Mouse (Mus musculus): ENCODE data around the gene Zmat5. TPM values are rescaled to one million over a fixed set of nuclear protein-coding genes. Genes with fewer than 3 reads are reported as not detected.

Zmat5 gene
- polyA plus RNA-seq, 1 experiment from 2014 or later, result 62.6 TPM

- no peak overlapping the region for H3K4me2 ChIP-seq (replicated peaks; ENCODE audit: low read depth)
- no peaks in the 10 kb centered on the region for H3K4me1 ChIP-seq (replicated peaks; ENCODE audit: control insufficient read depth, insufficient read depth, low read length)
- no peaks in the 10 kb centered on the region for H3K9me3 ChIP-seq (ENCODE audit: control insufficient read depth)
- H3K4me3 ChIP-seq (ENCODE audit: low read depth, low read length), result no peak overlapping the region
- H3K27ac ChIP-seq (ENCODE audit: low read depth, low read length), result no peak overlapping the region
- no peak for ATAC-seq
- peaks cover 60% of the 10 kb centered on the region for H3K27me3 ChIP-seq (replicated peaks; ENCODE audit: control insufficient read depth, insufficient read depth, low read length)
- WGBS, result 74% methylated on average over 6 of the region's 6 CpGs
- H3K36me3 ChIP-seq (ENCODE audit: control insufficient read depth, insufficient read depth), result no peaks in the 10 kb centered on the region
- no peak for TF ChIP-seq CTCF (IDR thresholded peaks at IDR 0.05; ENCODE audit: low read depth)
- H3K9ac ChIP-seq (ENCODE audit: low read depth, low read length), result no peak overlapping the region
Measured at GRCm38 (mm10) chr11:4744691-4745090, 40.2 kb downstream of the Zmat5 start.

- Histone ChIP-seq H3K36me3 (ENCODE audit: control insufficient read depth, insufficient read depth) (no peaks in the 10 kb centered on the region), H3K4me1 (replicated peaks; ENCODE audit: control insufficient read depth, insufficient read depth, low read length) (no peaks in the 10 kb centered on the region), H3K4me3 (ENCODE audit: low read depth, low read length) (peak overlapping the region; percentile 51), H3K9me3 (ENCODE audit: control insufficient read depth) (no peaks in the 10 kb centered on the region), H3K27ac (ENCODE audit: low read depth, low read length) (no peak overlapping the region), H3K27me3 (replicated peaks; ENCODE audit: control insufficient read depth, insufficient read depth, low read length) (peaks cover 68% of the 10 kb centered on the region), H3K4me2 (replicated peaks; ENCODE audit: low read depth) (peak overlapping the region; percentile 87), H3K9ac (ENCODE audit: low read depth, low read length) (no peak overlapping the region)
- no peak for ATAC-seq
- TF ChIP-seq CTCF (IDR thresholded peaks at IDR 0.05; ENCODE audit: low read depth), result no peak
- WGBS, result 0% methylated on average over 35 of the region's 39 CpGs
Measured at GRCm38 (mm10) chr11:4745969-4746368, 41.5 kb downstream of the Zmat5 start.

GRCm38 (mm10) chr11:4746733-4747132 is 42.3 kb downstream of the Zmat5 start, which contains the start of gene Cabp7:
Gene Cabp7, minus strand, starts transcription at chr11:4746778.
- H3K9me3 ChIP-seq (ENCODE audit: control insufficient read depth), result no peaks in the 10 kb centered on the region
- H3K36me3 ChIP-seq (ENCODE audit: control insufficient read depth, insufficient read depth), result no peaks in the 10 kb centered on the region
- H3K9ac ChIP-seq (ENCODE audit: low read depth, low read length), result no peak within 1 kb of the TSS
- H3K4me3 ChIP-seq (ENCODE audit: low read depth, low read length), result peak within 1 kb of the TSS; percentile 51
- TF ChIP-seq CTCF (IDR thresholded peaks at IDR 0.05; ENCODE audit: low read depth), result no peak
- peaks cover 70% of the 10 kb centered on the region for H3K27me3 ChIP-seq (replicated peaks; ENCODE audit: control insufficient read depth, insufficient read depth, low read length)
- H3K4me1 ChIP-seq (replicated peaks; ENCODE audit: control insufficient read depth, insufficient read depth, low read length), result no peaks in the 10 kb centered on the region
- H3K27ac ChIP-seq (ENCODE audit: low read depth, low read length), result no peak within 1 kb of the TSS
- peak within 1 kb of the TSS; percentile 87 for H3K4me2 ChIP-seq (replicated peaks; ENCODE audit: low read depth)
- ATAC-seq, result no peak
- 1% methylated on average over 25 of the region's 73 CpGs for WGBS

- H3K4me1 ChIP-seq (replicated peaks; ENCODE audit: control insufficient read depth, insufficient read depth, low read length), result no peaks in the 10 kb centered on the region
- no peak overlapping the region for H3K27ac ChIP-seq (ENCODE audit: low read depth, low read length)
- H3K36me3 ChIP-seq (ENCODE audit: control insufficient read depth, insufficient read depth), result no peaks in the 10 kb centered on the region
- H3K9me3 ChIP-seq (ENCODE audit: control insufficient read depth), result no peaks in the 10 kb centered on the region
- H3K9ac ChIP-seq (ENCODE audit: low read depth, low read length), result no peak overlapping the region
- no peak for TF ChIP-seq CTCF (IDR thresholded peaks at IDR 0.05; ENCODE audit: low read depth)
- no peak for ATAC-seq
- WGBS, result under 1% methylated on average over 12 of the region's 12 CpGs
- peaks cover 68% of the 10 kb centered on the region for H3K27me3 ChIP-seq (replicated peaks; ENCODE audit: control insufficient read depth, insufficient read depth, low read length)
- H3K4me2 ChIP-seq (replicated peaks; ENCODE audit: low read depth), result peak overlapping the region; percentile 87
- H3K4me3 ChIP-seq (ENCODE audit: low read depth, low read length), result peak overlapping the region; percentile 51
Measured at GRCm38 (mm10) chr11:4747285-4747684, 42.8 kb downstream of the Zmat5 start.

GRCm38 (mm10) chr11:4750263-4750662 is 45.8 kb downstream of the Zmat5 start:
- Histone ChIP-seq H3K4me3 (ENCODE audit: low read depth, low read length) (no peak overlapping the region), H3K27ac (ENCODE audit: low read depth, low read length) (no peak overlapping the region), H3K4me1 (replicated peaks; ENCODE audit: control insufficient read depth, insufficient read depth, low read length) (no peaks in the 10 kb centered on the region), H3K36me3 (ENCODE audit: control insufficient read depth, insufficient read depth) (no peaks in the 10 kb centered on the region), H3K9ac (ENCODE audit: low read depth, low read length) (no peak overlapping the region), H3K9me3 (ENCODE audit: control insufficient read depth) (no peaks in the 10 kb centered on the region), H3K27me3 (replicated peaks; ENCODE audit: control insufficient read depth, insufficient read depth, low read length) (peaks cover 55% of the 10 kb centered on the region), H3K4me2 (replicated peaks; ENCODE audit: low read depth) (no peak overlapping the region)
- ATAC-seq, result 0 out of 2 replicates have a peak, but pooled peaks have one; percentile 17
- no peak for TF ChIP-seq CTCF (IDR thresholded peaks at IDR 0.05; ENCODE audit: low read depth)
- WGBS, result 4% methylated on average over 9 of the region's 9 CpGs

- no peak overlapping the region for H3K4me2 ChIP-seq (replicated peaks; ENCODE audit: low read depth)
- no peaks in the 10 kb centered on the region for H3K9me3 ChIP-seq (ENCODE audit: control insufficient read depth)
- no peak for TF ChIP-seq CTCF (IDR thresholded peaks at IDR 0.05; ENCODE audit: low read depth)
- 46% methylated on average over 10 of the region's 10 CpGs for WGBS
- no peak overlapping the region for H3K27ac ChIP-seq (ENCODE audit: low read depth, low read length)
- H3K9ac ChIP-seq (ENCODE audit: low read depth, low read length), result no peak overlapping the region
- H3K27me3 ChIP-seq (replicated peaks; ENCODE audit: control insufficient read depth, insufficient read depth, low read length), result peaks cover 32% of the 10 kb centered on the region
- no peaks in the 10 kb centered on the region for H3K4me1 ChIP-seq (replicated peaks; ENCODE audit: control insufficient read depth, insufficient read depth, low read length)
- H3K36me3 ChIP-seq (ENCODE audit: control insufficient read depth, insufficient read depth), result no peaks in the 10 kb centered on the region
- no peak overlapping the region for H3K4me3 ChIP-seq (ENCODE audit: low read depth, low read length)
- no peak for ATAC-seq
Measured at GRCm38 (mm10) chr11:4752836-4753235, 48.4 kb downstream of the Zmat5 start.

- no peak overlapping the region for H3K4me3 ChIP-seq (ENCODE audit: low read depth, low read length)
- H3K4me2 ChIP-seq (replicated peaks; ENCODE audit: low read depth), result no peak overlapping the region
- H3K27ac ChIP-seq (ENCODE audit: low read depth, low read length), result no peak overlapping the region
- H3K9me3 ChIP-seq (ENCODE audit: control insufficient read depth), result no peaks in the 10 kb centered on the region
- H3K4me1 ChIP-seq (replicated peaks; ENCODE audit: control insufficient read depth, insufficient read depth, low read length), result no peaks in the 10 kb centered on the region
- WGBS, result 83% methylated on average over 3 of the region's 3 CpGs
- peak; percentile 48 for TF ChIP-seq CTCF (IDR thresholded peaks at IDR 0.05; ENCODE audit: low read depth)
- no peaks in the 10 kb centered on the region for H3K36me3 ChIP-seq (ENCODE audit: control insufficient read depth, insufficient read depth)
- no peak for ATAC-seq
- H3K27me3 ChIP-seq (replicated peaks; ENCODE audit: control insufficient read depth, insufficient read depth, low read length), result peaks cover 20% of the 10 kb centered on the region
- no peak overlapping the region for H3K9ac ChIP-seq (ENCODE audit: low read depth, low read length)
Measured at GRCm38 (mm10) chr11:4754036-4754435, 49.6 kb downstream of the Zmat5 start.

Measured in intestine, postnatal 0 days (tissue).